Mouse (Mus musculus): ENCODE data around the gene Hist1h2bk.

Gene Hist1h2bk

GRCm38 (mm10) chr13:22014411-22014845, 21.2 kb upstream of the Hist1h2bk start:
- peak; percentile 27 for DNase-seq (ENCODE audit: low spot score)

- DNase-seq (ENCODE audit: low spot score): peak; percentile 79
Observed at GRCm38 (mm10) chr13:22015479-22016450, 19.9 kb upstream of the Hist1h2bk start.

- peak; percentile 36 for DNase-seq (ENCODE audit: low spot score)
Observed at GRCm38 (mm10) chr13:22019934-22020835, 15.5 kb upstream of the Hist1h2bk start.

- peak; percentile 78 for DNase-seq (ENCODE audit: low spot score)
Observed at GRCm38 (mm10) chr13:22020901-22021339, 14.8 kb upstream of the Hist1h2bk start.

DNA sequence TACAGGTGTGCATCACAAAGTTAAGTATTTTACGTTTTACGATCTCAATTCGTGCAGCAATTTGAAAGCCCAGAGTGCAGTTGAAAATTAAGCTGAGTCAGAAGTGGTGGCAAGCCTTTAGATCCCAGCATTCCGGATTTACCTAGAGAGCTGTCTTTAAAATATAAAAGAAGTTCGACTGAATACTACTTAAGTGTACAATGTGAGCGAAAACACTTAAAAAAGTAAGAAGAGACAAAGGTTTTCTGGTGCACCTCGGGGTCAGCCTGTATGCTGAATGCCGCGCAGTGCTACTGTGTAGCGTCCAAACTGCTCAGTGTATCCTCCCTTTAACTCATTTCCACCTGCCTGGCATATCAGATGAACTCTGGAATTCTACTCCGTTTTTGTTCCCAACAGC, 14.1 kb upstream of the Hist1h2bk start:
- peak; percentile 54 for DNase-seq (ENCODE audit: low spot score)

- peak; percentile 88 for DNase-seq (ENCODE audit: low spot score)
Observed at GRCm38 (mm10) chr13:22022241-22022640, 13.4 kb upstream of the Hist1h2bk start.

GRCm38 (mm10) chr13:22026058-22027031, 9.3 kb upstream of the Hist1h2bk start:
- DNase-seq (ENCODE audit: low spot score): peak; percentile 91

DNA sequence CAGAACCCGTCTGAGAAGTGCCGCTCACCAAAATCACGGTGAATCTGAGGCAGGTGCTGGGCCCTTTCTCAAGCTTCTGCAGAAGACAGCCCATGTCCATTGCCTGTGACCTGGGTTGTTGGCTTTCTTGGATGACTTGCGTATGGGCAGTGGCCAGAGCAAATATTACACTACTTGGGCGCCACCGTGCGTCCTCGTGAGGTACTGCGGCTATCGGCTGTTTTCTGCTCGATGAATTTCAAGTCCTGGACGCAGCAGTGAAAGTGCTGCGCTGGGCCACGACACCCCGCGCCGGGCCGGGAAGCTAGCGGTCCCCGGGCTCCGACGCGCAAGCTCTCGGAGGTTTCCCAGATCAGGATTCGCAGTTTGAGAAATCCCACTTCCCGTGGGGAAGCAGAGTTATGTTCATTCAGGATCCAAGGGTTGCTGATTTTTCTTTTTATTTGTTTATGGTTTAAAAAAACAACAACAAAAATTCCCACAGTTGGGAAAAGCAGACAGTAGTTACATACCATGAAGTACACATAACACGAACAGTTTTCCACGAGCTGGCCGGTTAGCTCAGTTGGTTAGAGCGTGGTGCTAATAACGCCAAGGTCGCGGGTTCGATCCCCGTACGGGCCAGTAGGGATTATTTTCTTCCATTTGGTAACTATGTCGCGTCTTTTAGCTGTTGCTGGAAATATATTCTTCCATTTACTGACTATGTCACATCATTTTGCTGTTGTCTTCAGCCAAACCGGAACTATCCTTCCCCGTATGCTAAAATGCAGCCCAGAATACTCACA, 6.8 kb upstream of the Hist1h2bk start:
- DNase-seq (ENCODE audit: low spot score): peak; percentile 97

DNA sequence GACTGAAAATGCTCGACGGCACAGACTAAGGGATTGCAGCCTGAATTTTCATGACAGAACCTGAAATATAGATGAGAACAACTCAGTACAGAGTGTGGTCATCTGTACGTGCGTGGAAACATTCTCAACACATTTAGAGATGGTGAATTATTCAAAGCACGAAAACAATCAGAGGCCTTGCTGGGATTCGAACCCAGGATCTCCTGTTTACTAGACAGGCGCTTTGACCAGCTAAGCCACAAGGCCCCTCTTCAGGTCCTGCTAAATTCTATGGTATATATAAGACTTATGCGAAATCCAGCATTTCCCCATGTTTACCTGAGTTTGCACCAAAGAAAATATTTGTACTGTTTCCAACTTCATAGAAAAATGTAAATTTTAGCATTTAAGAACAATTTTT, 5.7 kb upstream of the Hist1h2bk start:
- peak; percentile 60 for DNase-seq (ENCODE audit: low spot score)

- peak; percentile 59 for DNase-seq (ENCODE audit: low spot score)
Observed at GRCm38 (mm10) chr13:22030493-22030892, 5.2 kb upstream of the Hist1h2bk start.

GRCm38 (mm10) chr13:22033741-22034442, 1.8 kb upstream of the Hist1h2bk start:
- DNase-seq (ENCODE audit: low spot score): peak; percentile 32

DNA sequence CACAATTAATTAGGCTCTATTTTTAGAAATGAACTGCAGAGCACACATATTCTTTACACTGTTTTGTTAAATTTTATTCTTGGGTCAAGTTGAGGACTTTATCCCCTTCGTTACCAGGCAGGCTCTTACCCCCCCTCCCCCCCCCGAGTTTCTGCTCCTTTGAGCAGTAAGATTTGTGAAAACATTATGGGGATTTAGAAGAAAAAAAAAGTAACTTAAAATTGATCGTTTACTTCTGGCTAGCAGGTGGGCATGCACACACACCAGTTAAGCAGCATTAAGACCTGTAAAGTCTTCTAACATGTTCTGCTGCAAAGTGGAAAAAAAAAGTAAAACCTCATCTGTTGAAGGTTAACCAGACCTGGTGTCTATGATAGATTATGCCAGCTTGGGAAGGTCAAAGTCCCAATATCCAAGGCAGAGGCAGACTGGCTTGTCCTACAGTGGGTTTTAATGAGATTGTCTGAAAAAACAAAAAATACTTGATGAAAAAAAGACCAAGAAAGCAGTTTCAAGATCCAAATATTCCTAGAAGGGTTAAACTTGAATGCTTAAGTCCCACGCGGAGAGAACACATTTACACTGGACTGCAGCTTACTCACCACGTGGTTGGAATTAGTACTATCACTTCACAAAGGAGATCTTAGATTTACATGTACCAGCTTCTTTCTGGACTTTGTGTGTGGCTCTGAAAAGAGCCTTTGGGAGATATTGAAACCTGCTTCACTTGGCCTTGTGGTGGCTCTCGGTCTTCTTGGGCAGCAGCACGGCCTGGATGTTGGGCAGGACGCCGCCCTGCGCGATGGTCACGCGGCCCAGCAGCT, 1.0 kb upstream of the Hist1h2bk start:
- peak; percentile 58 for DNase-seq (ENCODE audit: low spot score)

GRCm38 (mm10) chr13:22036149-22036956, 683 bp downstream of the Hist1h2bk start:
- DNase-seq (ENCODE audit: low spot score): peak; percentile 72

- no peak for DNase-seq (ENCODE audit: low spot score)
Observed at GRCm38 (mm10) chr13:22036986-22037385, 1.3 kb downstream of the Hist1h2bk start.

- DNase-seq (ENCODE audit: low spot score): no peak
Observed at GRCm38 (mm10) chr13:22037415-22037814, 1.7 kb downstream of the Hist1h2bk start.

- DNase-seq (ENCODE audit: low spot score): no peak
Observed at GRCm38 (mm10) chr13:22039364-22039763, 3.7 kb downstream of the Hist1h2bk start.

DNA sequence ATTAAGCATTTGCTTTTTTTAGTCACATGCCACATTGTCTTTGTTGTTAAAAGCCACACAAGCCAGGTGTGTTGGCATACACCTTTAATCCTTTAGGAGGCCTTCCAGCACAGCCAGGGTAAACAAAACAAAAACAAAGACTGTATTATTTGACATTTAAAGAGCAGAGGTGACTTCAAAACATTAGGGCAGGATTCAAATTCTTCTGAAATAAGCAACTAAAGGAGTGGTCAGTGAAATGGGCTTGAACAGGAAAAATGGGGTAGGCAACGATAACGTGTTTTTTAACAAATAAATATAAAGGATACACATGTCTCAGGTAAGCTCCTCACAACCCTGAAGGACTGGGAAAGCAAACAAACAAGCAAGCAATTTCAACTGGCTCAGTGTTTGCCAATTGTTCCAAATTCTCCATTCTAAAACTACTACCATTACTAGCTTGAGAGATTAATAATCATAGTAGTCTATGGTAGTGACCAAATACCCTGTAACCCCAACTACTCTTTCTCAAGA, 4.3 kb downstream of the Hist1h2bk start:
- DNase-seq (ENCODE audit: low spot score): no peak

Data from embryo, embryonic 10 days (tissue).